Mouse (Mus musculus) ES-E14 (cell line): ENCODE data around the gene Tat. TPM values are rescaled to one million over a fixed set of nuclear protein-coding genes. Genes with fewer than 3 reads are reported as not detected.

Experiments
- DNase-seq: peaks from one replicate; pipeline ENCODE4 v3.0.0-alpha.2; 2013; ENCODE audit warnings: low read depth, low spot score
- H3K27ac ChIP-seq: 2 replicates; pipeline ENCODE4 v1.5.1; 2012; ENCODE audit warnings: low read depth, mild to moderate bottlenecking, low read length, moderate library complexity, mixed read lengths; ENCODE audit not compliant: poor library complexity, insufficient read depth, severe bottlenecking
- H3K36me3 ChIP-seq: 2 replicates; pipeline ENCODE4 v1.6.1; 2012; ENCODE audit warnings: mild to moderate bottlenecking, low read length, moderate library complexity, mixed read lengths; ENCODE audit not compliant: control insufficient read depth, poor library complexity, insufficient read depth, severe bottlenecking
- H3K4me1 ChIP-seq, 2 experiments: fragments of 150-350 bp in 1 of 2; sonication (generic) in 1 of 2; 2 replicates each; pipeline ENCODE4 v1.6.1; 2012; ENCODE audit warnings: low read length in 2 of 2, mild to moderate bottlenecking in 1 of 2, mixed read lengths in 1 of 2; ENCODE audit not compliant: control insufficient read depth in 2 of 2, insufficient read depth in 2 of 2, poor library complexity in 1 of 2
- H3K4me3 ChIP-seq, 2 experiments: fragments of 150-350 bp in 1 of 2; sonication (generic) in 1 of 2; 2 replicates each; pipeline ENCODE4 v1.5.1; 2012; ENCODE audit warnings: low read length in 2 of 2, low read depth in 1 of 2, mild to moderate bottlenecking in 1 of 2, mixed read lengths in 1 of 2; ENCODE audit not compliant: insufficient read depth in 1 of 2, poor library complexity in 1 of 2, severe bottlenecking in 1 of 2
- H3K9ac ChIP-seq: 2 replicates; pipeline ENCODE4 v1.6.1; 2012; ENCODE audit warnings: low read depth, mild to moderate bottlenecking, low read length, mixed read lengths; ENCODE audit not compliant: poor library complexity, insufficient read depth, severe bottlenecking
- H3K9me3 ChIP-seq: fragments of 150-350 bp; sonication (generic); 2 replicates; pipeline ENCODE4 v1.6.1; 2012; ENCODE audit warnings: low read depth, mild to moderate bottlenecking, low read length; ENCODE audit not compliant: control insufficient read depth, insufficient read depth
- CHD2 ChIP-seq: IDR thresholded peaks from 2 replicates; pipeline ENCODE4 v1.6.1; 2014; ENCODE audit warnings: mild to moderate bottlenecking, low read depth, low read length, inconsistent platforms
- HCFC1 ChIP-seq: IDR thresholded peaks from 2 replicates; pipeline ENCODE4 v1.6.1; 2012; ENCODE audit warnings: low read length, inconsistent platforms, borderline replicate concordance; ENCODE audit not compliant: insufficient read depth
- MAFK ChIP-seq: IDR thresholded peaks from 2 replicates; pipeline ENCODE4 v1.6.1; 2014; ENCODE audit warnings: mild to moderate bottlenecking, low read depth, low read length, inconsistent platforms; ENCODE audit not compliant: insufficient read depth
- ZC3H11A ChIP-seq: IDR thresholded peaks from 2 replicates; pipeline ENCODE4 v1.6.1; 2012; ENCODE audit warnings: low read depth, mild to moderate bottlenecking, inconsistent platforms, low read length, borderline replicate concordance
- ZNF384 ChIP-seq: IDR thresholded peaks from 2 replicates; pipeline ENCODE4 v1.6.1; 2012; ENCODE audit warnings: low read depth, low read length, inconsistent platforms
- in situ Hi-C, 2 experiments: fragments of 600-800 bp; cut with MboI; formaldehyde crosslinking; loops; one replicate each; pipeline ENCODE4 v1.15.1; 2025; ENCODE audit warnings: low sequenced_read_pairs in 2 of 2, inconsistent platforms in 1 of 2; ENCODE audit not compliant: unreplicated experiment in 2 of 2
- total RNA-seq: library from RNA; depleted of rRNA; stranded (reverse); fragments of 300-350 nt; gene quantifications from 2 replicates; pipeline ENCODE4 v1.2.3, GENCODE M21; 2012

Tat gene
- total RNA-seq, 1 experiment, result not detected

GRCm38 (mm10) chr8:109947447-109948284 lies 42.6 kb upstream of the Tat start:
- DNase-seq, result peak; percentile 56

GRCm38 (mm10) chr8:109948285-109948564 lies 42.0 kb upstream of the Tat start:
- in situ Hi-C loops, result no loop called here
- no peaks in the 10 kb centered on the region for H3K36me3 ChIP-seq
- H3K9ac ChIP-seq, result peak overlapping the region; percentile 10; the same call in 1 of the 2 replicates
- peak overlapping the region; percentile 55 for H3K4me3 ChIP-seq
- H3K4me1 ChIP-seq, result 0 out of 4 replicates have a peak, but pooled peaks cover 0 to 2% of the 10 kb centered on the region in 2 experiments
- no peaks in the 10 kb centered on the region for H3K9me3 ChIP-seq
- TF ChIP-seq HCFC1 (no peak), ZC3H11A (no peak), MAFK (no peak), CHD2 (no peak), ZNF384 (no peak)
- H3K27ac ChIP-seq, result no peak overlapping the region
- DNase-seq, result no peak

More at GRCm38 (mm10) chr8:109947447-109948284, 42.6 kb upstream of the Tat start:
- TF ChIP-seq CHD2 (no peak), ZNF384 (peak; percentile 77)
- peak overlapping the region; percentile 10; the same call in 1 of the 2 replicates for H3K9ac ChIP-seq
- H3K36me3 ChIP-seq, result no peaks in the 10 kb centered on the region
- in situ Hi-C loops, result no loop called here
- H3K4me1 ChIP-seq, result 0 out of 4 replicates have a peak, but pooled peaks cover 0 to 2% of the 10 kb centered on the region in 2 experiments
- peak overlapping the region; percentile 55 for H3K4me3 ChIP-seq
- H3K9me3 ChIP-seq, result no peaks in the 10 kb centered on the region
- H3K27ac ChIP-seq, result no peak overlapping the region

- TF ChIP-seq MAFK (no peak), ZC3H11A (no peak), CHD2 (no peak), HCFC1 (no peak), ZNF384 (no peak)
- no peaks in the 10 kb centered on the region for H3K9me3 ChIP-seq
- in situ Hi-C loops, result no loop called here
- H3K9ac ChIP-seq, result no peak overlapping the region
- H3K4me3 ChIP-seq, result no peak overlapping the region
- H3K27ac ChIP-seq, result no peak overlapping the region
- H3K36me3 ChIP-seq, result no peaks in the 10 kb centered on the region
- peaks cover 2 to 7% of the 10 kb centered on the region in 2 experiments; a peak in 3 of 4 replicates for H3K4me1 ChIP-seq
- DNase-seq, result no peak
Observed at GRCm38 (mm10) chr8:109952171-109952570, 38.1 kb upstream of the Tat start.

- peaks cover 2 to 14% of the 10 kb centered on the region in 2 experiments; a peak in 3 of 4 replicates for H3K4me1 ChIP-seq
- H3K9me3 ChIP-seq, result no peaks in the 10 kb centered on the region
- DNase-seq, result no peak
- H3K9ac ChIP-seq, result no peak overlapping the region
- TF ChIP-seq CHD2 (no peak), ZC3H11A (no peak), ZNF384 (no peak), HCFC1 (no peak), MAFK (no peak)
- H3K4me3 ChIP-seq, result no peak overlapping the region
- no peak overlapping the region for H3K27ac ChIP-seq
- H3K36me3 ChIP-seq, result no peaks in the 10 kb centered on the region
- in situ Hi-C loops, result no loop called here
Observed at GRCm38 (mm10) chr8:109954486-109954948, 35.7 kb upstream of the Tat start.
